ENCODE assay signal across 29 mouse cellular contexts in the genomic region with DNA sequence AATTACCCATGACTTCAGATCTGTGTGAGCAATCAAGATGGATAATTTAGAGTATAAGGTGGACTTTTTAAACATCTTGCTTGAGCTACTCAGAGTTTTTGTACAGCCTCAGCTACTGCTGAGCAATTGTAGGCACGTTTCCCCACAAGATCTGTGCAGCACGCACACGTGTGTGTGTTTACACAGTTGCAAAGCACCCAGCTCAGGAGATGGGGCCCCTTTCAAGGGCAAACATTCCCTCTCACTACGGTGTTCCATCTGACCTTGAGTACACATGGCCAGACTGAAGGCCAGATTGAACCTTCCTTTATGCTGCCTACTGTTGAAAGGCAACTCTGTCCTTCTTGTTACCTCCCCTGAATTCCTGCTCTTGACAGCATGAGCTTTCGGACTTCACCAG. TPM values are rescaled to one million over a fixed set of nuclear protein-coding genes. Genes with fewer than 3 reads are reported as not detected.
DNase-seq lines count a peak whose midpoint lies in the region; TF ChIP-seq lines count a peak whose summit lies in the region.
"Had no signal": no experiment of that assay in that cellular context is flagged by ENCODE, and none has a peak within 500 bp of the region (broad histone marks: within the 10 kb centered on the region; RNA-seq: fewer than 3 reads in every experiment).

No protein-coding gene starts in this region.

- WGBS in cerebellum, adult 2 months: 15% methylated on average over 5 of the region's 5 CpGs
- 47% methylated on average over 5 of the region's 5 CpGs for WGBS in olfactory bulb, adult 2 months

- TF ChIP-seq CTCF in cerebellum, adult 2 months (IDR thresholded peaks at IDR 0.05; ENCODE audit: borderline replicate concordance, insufficient read depth, low read depth, low read length): no peak
- no peak for TF ChIP-seq CTCF in layer of hippocampus, adult 2 months (conservative IDR thresholded peaks at IDR 0.05)
- TF ChIP-seq CTCF in cortical plate, adult 2 months (IDR thresholded peaks at IDR 0.05; ENCODE audit: extremely low read depth, insufficient read depth, low read length): no peak
- TF ChIP-seq CTCF in olfactory bulb, adult 2 months (IDR thresholded peaks at IDR 0.05; ENCODE audit: insufficient read depth, low read depth, low read length): no peak

- TF ChIP-seq POLR2A in cerebellum, adult 2 months (IDR thresholded peaks at IDR 0.05; ENCODE audit: borderline replicate concordance, insufficient read depth, low read length): no peak
- TF ChIP-seq POLR2A in cortical plate, adult 2 months (IDR thresholded peaks at IDR 0.05; ENCODE audit: extremely low read depth, insufficient read depth, low read length): no peak
- no peak for TF ChIP-seq POLR2A in olfactory bulb, adult 2 months (IDR thresholded peaks at IDR 0.05; ENCODE audit: insufficient read depth, low read depth, low read length)

- no peaks in the 10 kb centered on the region for H3K27me3 ChIP-seq in cerebellum, adult 2 months (ENCODE audit: control insufficient read depth, insufficient read depth, low read length)
- H3K27me3 ChIP-seq: CH12.LX had no signal

- peak overlapping the region; percentile 66 for H3K4me3 ChIP-seq in cerebellum, adult 2 months (replicated peaks; ENCODE audit: insufficient read depth, low read depth, low read length)
- H3K4me3 ChIP-seq in layer of hippocampus, adult 2 months: no peak overlapping the region
- H3K4me3 ChIP-seq in cortical plate, adult 2 months (ENCODE audit: insufficient read depth, low read length): no peak overlapping the region
- H3K4me3 ChIP-seq in olfactory bulb, adult 2 months (ENCODE audit: insufficient read depth, low read depth, low read length): peak overlapping the region; percentile 22
- H3K4me3 ChIP-seq: heart, embryonic 12.5 days; left cerebral cortex, adult 2 months; limb, embryonic 15.5 days; liver, embryonic 15.5 days had no signal

- peak overlapping the region; percentile 48 for H3K27ac ChIP-seq in cerebellum, adult 2 months (ENCODE audit: insufficient read depth, low read length)
- H3K27ac ChIP-seq in layer of hippocampus, adult 2 months: peak overlapping the region; percentile 48; the same call in 1 of the 2 replicates
- H3K27ac ChIP-seq in cortical plate, adult 2 months (ENCODE audit: insufficient read depth, low read length): 0 out of 2 replicates have a peak overlapping the region, but pooled peaks have one; percentile 10
- peak overlapping the region; percentile 72 for H3K27ac ChIP-seq in olfactory bulb, adult 2 months (ENCODE audit: insufficient read depth, low read depth, low read length)
- H3K27ac ChIP-seq: hindbrain, postnatal 0 days; left cerebral cortex, adult 2 months; limb, embryonic 15.5 days; liver, embryonic 15.5 days; macrophage had no signal

- H3K4me1 ChIP-seq in cerebellum, adult 2 months (ENCODE audit: control insufficient read depth, insufficient read depth, low read length): peaks cover 25% of the 10 kb centered on the region
- H3K4me1 ChIP-seq in cortical plate, adult 2 months (ENCODE audit: control insufficient read depth, insufficient read depth, low read length): peaks cover 4% of the 10 kb centered on the region
- peaks cover 17% of the 10 kb centered on the region for H3K4me1 ChIP-seq in olfactory bulb, adult 2 months (ENCODE audit: control insufficient read depth, insufficient read depth, low read length)

- DNase-seq in cerebellum, adult 2 months: peak in 1 of 2 experiments; percentile 29
- DNase-seq in cerebellum, adult 9-10 months: no peak
- DNase-seq in layer of hippocampus, adult 2 months (ENCODE audit: low spot score in 2 of 2): no peak
- no peak for DNase-seq in layer of hippocampus, adult 18-20 months (ENCODE audit: low spot score in 2 of 2)
- no peak for DNase-seq in B cell, adult 2 months
- no peak for DNase-seq in thymus, adult 18-20 months
- DNase-seq: adrenal gland, postnatal 10 days; embryo, embryonic 11 days; gastrocnemius, postnatal 14 days; heart, postnatal 10 days; kidney, adult 18-20 months; kidney, postnatal 4 days; retina, postnatal 1 day; right cerebral cortex, postnatal 4 days; thymus, postnatal 36 days had no signal

RNA-seq across cellular contexts. Expression of a gene that starts 4.5 kb away (rescaled TPM):
- polyA plus RNA-seq in cerebellum, adult 2 months (2012; rRNA removed): 43.2 and 50.4 TPM in 2 replicates
- total RNA-seq in layer of hippocampus, adult 2 months (2021): 10 to 100 TPM; 22.8 to 23.2 TPM
- 10 to 100 TPM; 23.7 to 25.2 TPM for total RNA-seq in layer of hippocampus, adult 18-20 months (2021)
- polyA plus RNA-seq in cortical plate, adult 2 months (2012; rRNA removed): 14.3 and 16.2 TPM in 2 replicates
- not detected in 2 replicates for polyA plus RNA-seq in olfactory bulb, adult 2 months (2012; ENCODE audit: insufficient read depth, insufficient read length, low replicate concordance, missing spikeins)
- total RNA-seq: CH12.LX; G1E; gastrocnemius, postnatal 14 days had no signal
- polyA plus RNA-seq: embryonic facial prominence, embryonic 14.5 days; G1E; kidney, embryonic 16.5 days; limb, embryonic 15.5 days; lung, embryonic 16.5 days; macrophage; Patski had no signal

Comparison
In these comparisons a context has a peak if more than half of its experiments do, and no peak if none do; other contexts are left out.
1. H3K27ac ChIP-seq: peak in every context shown above with its lines; median percentile 72 in olfactory bulb, adult 2 months; 48 in cerebellum, adult 2 months; 48 in layer of hippocampus, adult 2 months; 10 in cortical plate, adult 2 months.
2. H3K4me3 ChIP-seq: peak in cerebellum, adult 2 months (single experiment) and olfactory bulb, adult 2 months (single experiment); none in layer of hippocampus, adult 2 months (single experiment) and cortical plate, adult 2 months (single experiment).
3. RNA of a gene that starts 4.5 kb away (polyA plus RNA-seq): 43.2 to 50.4 TPM in cerebellum, adult 2 months and 14.3 to 16.2 TPM in cortical plate, adult 2 months; not detected in olfactory bulb, adult 2 months; every median in the first group is over 10 times any median in the second.